Mouse (Mus musculus) MEL (cell line): ENCODE measurements at regions not wholly inside any gene's neighbourhood (a gene's known extent, or its start where the extent isn't known, plus 50 kb on each side); places are given as distances from the start of the nearest gene placed in this dataset.
A peak's percentile ranks its signal among the peaks of the same experiment; 100 is the strongest.

Experiments used
- DNase-seq: peaks from one replicate; pipeline ENCODE4 v3.0.0; 2011; ENCODE audit warnings: low read depth, low spot score
- H3K27ac ChIP-seq: 2 replicates; pipeline ENCODE4 v1.5.1; 2012; ENCODE audit warnings: low read depth, mild to moderate bottlenecking, control low read depth, low read length, moderate library complexity; ENCODE audit not compliant: control insufficient read depth
- H3K27me3 ChIP-seq, 2 experiments: fragments of 150-350 bp in 1 of 2; sonication (generic) in 1 of 2; 2 replicates each; pipeline ENCODE4 v1.6.1; 2012; ENCODE audit warnings: low read length in 2 of 2, mild to moderate bottlenecking in 2 of 2, improper control_type of control experiment in 1 of 2, moderate library complexity in 1 of 2; ENCODE audit not compliant: insufficient read depth in 2 of 2, control insufficient read depth in 1 of 2
- H3K36me3 ChIP-seq, 2 experiments: 2 replicates each; pipeline ENCODE4 v1.6.1; 2012 to 2014; ENCODE audit warnings: low read length in 2 of 2, improper control_type of control experiment in 1 of 2, inconsistent platforms in 1 of 2, mild to moderate bottlenecking in 1 of 2; ENCODE audit not compliant: insufficient read depth in 2 of 2, control insufficient read depth in 1 of 2
- H3K4me1 ChIP-seq, 2 experiments: fragments of 150-350 bp in 1 of 2; sonication (generic) in 1 of 2; 2 replicates each; pipeline ENCODE4 v1.6.1; 2012; ENCODE audit warnings: low read length in 2 of 2, improper control_type of control experiment in 1 of 2, mild to moderate bottlenecking in 1 of 2; ENCODE audit not compliant: insufficient read depth in 2 of 2, control insufficient read depth in 1 of 2
- H3K4me3 ChIP-seq, 2 experiments: fragments of 150-350 bp in 1 of 2; sonication (generic) in 1 of 2; 2 replicates each; pipeline ENCODE4 v1.5.1; 2012; ENCODE audit warnings: low read depth in 2 of 2, low read length in 2 of 2, mild to moderate bottlenecking in 2 of 2, moderate library complexity in 2 of 2, control low read depth in 1 of 2, improper control_type of control experiment in 1 of 2; ENCODE audit not compliant: control insufficient read depth in 1 of 2, insufficient read depth in 1 of 2
- H3K79me2 ChIP-seq: 2 replicates; pipeline ENCODE4 v1.6.1; 2012; ENCODE audit warnings: mild to moderate bottlenecking, low read length, moderate library complexity; ENCODE audit not compliant: control insufficient read depth, poor library complexity, insufficient read depth
- H3K9ac ChIP-seq: 2 replicates; pipeline ENCODE4 v1.6.1; 2012; ENCODE audit warnings: low read depth, mild to moderate bottlenecking, control low read depth, low read length, moderate library complexity; ENCODE audit not compliant: control insufficient read depth, poor library complexity, severe bottlenecking
- H3K9me3 ChIP-seq: fragments of 150-350 bp; sonication (generic); replicated peaks from 2 replicates; pipeline ENCODE4 v1.6.1; 2012; ENCODE audit warnings: mild to moderate bottlenecking, low read length, improper control_type of control experiment, moderate library complexity; ENCODE audit not compliant: insufficient read depth
- BHLHE40 ChIP-seq: IDR thresholded peaks from 2 replicates; pipeline ENCODE4 v1.6.1; 2012; ENCODE audit warnings: low read depth, mild to moderate bottlenecking, inconsistent platforms, low read length, improper control_type of control experiment, borderline replicate concordance
- CHD2 ChIP-seq: IDR thresholded peaks from 2 replicates; pipeline ENCODE4 v1.6.1; 2011; ENCODE audit warnings: low read length, improper control_type of control experiment
- EP300 ChIP-seq, 2 experiments: IDR thresholded peaks; 2 replicates each; pipeline ENCODE4 v1.6.1; 2011; ENCODE audit warnings: improper control_type of control experiment in 2 of 2, low read length in 2 of 2, low read depth in 1 of 2, mild to moderate bottlenecking in 1 of 2
- GATA1 ChIP-seq: IDR thresholded peaks from 2 replicates; pipeline ENCODE4 v1.6.1; 2011; ENCODE audit warnings: low read depth, low read length, improper control_type of control experiment
- HCFC1 ChIP-seq: IDR thresholded peaks from 2 replicates; pipeline ENCODE4 v1.6.1; 2012; ENCODE audit warnings: low read depth, mild to moderate bottlenecking, inconsistent platforms, low read length, improper control_type of control experiment, moderate library complexity
- KAT2A ChIP-seq: conservative IDR thresholded peaks from 2 replicates; pipeline ENCODE4 v1.6.1; 2012; ENCODE audit warnings: low read depth, low read length, improper control_type of control experiment, inconsistent platforms
- MAFK ChIP-seq: IDR thresholded peaks from 2 replicates; pipeline ENCODE4 v1.6.1; 2011; ENCODE audit warnings: low read depth, mild to moderate bottlenecking, low read length, improper control_type of control experiment, borderline replicate concordance
- MAX ChIP-seq: IDR thresholded peaks from 2 replicates; pipeline ENCODE4 v1.6.1; 2011; ENCODE audit warnings: low read length, improper control_type of control experiment
- MAZ ChIP-seq: IDR thresholded peaks from 2 replicates; pipeline ENCODE4 v1.6.1; 2012; ENCODE audit warnings: low read depth, mild to moderate bottlenecking, inconsistent platforms, low read length, improper control_type of control experiment
- MEF2A ChIP-seq: IDR thresholded peaks from 2 replicates; pipeline ENCODE4 v1.6.1; 2014; ENCODE audit warnings: low read depth, mild to moderate bottlenecking, inconsistent platforms, low read length, improper control_type of control experiment; ENCODE audit not compliant: poor library complexity, insufficient replicate concordance, severe bottlenecking; ENCODE audit errors: extremely low read depth
- MXI1 ChIP-seq: IDR thresholded peaks from 2 replicates; pipeline ENCODE4 v1.6.1; 2011; ENCODE audit warnings: mild to moderate bottlenecking, low read depth, low read length, improper control_type of control experiment
- MYB ChIP-seq: IDR thresholded peaks from 2 replicates; pipeline ENCODE4 v1.6.1; 2011; ENCODE audit warnings: mild to moderate bottlenecking, low read depth, low read length, improper control_type of control experiment
- MYC ChIP-seq: IDR thresholded peaks from 2 replicates; pipeline ENCODE4 v1.6.1; 2011; ENCODE audit warnings: low read depth, mild to moderate bottlenecking, low read length, improper control_type of control experiment, moderate library complexity
- NELFE ChIP-seq: IDR thresholded peaks from 2 replicates; pipeline ENCODE4 v1.6.1; 2011; ENCODE audit warnings: low read depth, low read length, improper control_type of control experiment
- NRF1 ChIP-seq: IDR thresholded peaks from 2 replicates; pipeline ENCODE4 v1.6.1; 2014; ENCODE audit warnings: low read depth, mild to moderate bottlenecking, inconsistent platforms, low read length, improper control_type of control experiment, moderate library complexity; ENCODE audit not compliant: poor library complexity, insufficient read depth, severe bottlenecking
- POLR2A ChIP-seq, 2 experiments: IDR thresholded peaks; 2 replicates each; pipeline ENCODE4 v1.6.1; 2011 to 2012; ENCODE audit warnings: low read length in 2 of 2, mild to moderate bottlenecking in 2 of 2, control low read depth in 1 of 2, improper control_type of control experiment in 1 of 2, low read depth in 1 of 2, moderate library complexity in 1 of 2; ENCODE audit not compliant: control insufficient read depth in 1 of 2, insufficient read depth in 1 of 2, poor library complexity in 1 of 2
- POLR2AphosphoS2 ChIP-seq: IDR thresholded peaks from 2 replicates; pipeline ENCODE4 v1.6.1; 2011; ENCODE audit warnings: low read length, improper control_type of control experiment
- POLR2AphosphoS5 ChIP-seq: IDR thresholded peaks from 2 replicates; pipeline ENCODE4 v1.6.1; 2012; ENCODE audit warnings: low read depth, borderline replicate concordance, mild to moderate bottlenecking, inconsistent platforms, low read length, moderate library complexity, mixed read lengths
- RAD21 ChIP-seq: IDR thresholded peaks from 2 replicates; pipeline ENCODE4 v1.6.1; 2011; ENCODE audit warnings: mild to moderate bottlenecking, low read depth, low read length, improper control_type of control experiment
- RCOR1 ChIP-seq: IDR thresholded peaks from 2 replicates; pipeline ENCODE4 v1.6.1; 2012; ENCODE audit warnings: low read depth, mild to moderate bottlenecking, inconsistent platforms, low read length, improper control_type of control experiment
- SIN3A ChIP-seq: IDR thresholded peaks from 2 replicates; pipeline ENCODE4 v1.6.1; 2012; ENCODE audit warnings: low read length, improper control_type of control experiment, inconsistent platforms
- SMC3 ChIP-seq: IDR thresholded peaks from 2 replicates; pipeline ENCODE4 v1.6.1; 2011; ENCODE audit warnings: low read depth, low read length, improper control_type of control experiment
- TBP ChIP-seq: IDR thresholded peaks from 2 replicates; pipeline ENCODE4 v1.8.0; 2011; ENCODE audit warnings: low read depth, low read length, improper control_type of control experiment
- TCF12 ChIP-seq: IDR thresholded peaks from 2 replicates; pipeline ENCODE4 v1.6.1; 2014; ENCODE audit warnings: low read depth, mild to moderate bottlenecking, inconsistent platforms, low read length, improper control_type of control experiment, moderate library complexity
- UBTF ChIP-seq: IDR thresholded peaks from 2 replicates; pipeline ENCODE4 v1.6.1; 2012; ENCODE audit warnings: low read depth, mild to moderate bottlenecking, inconsistent platforms, low read length, improper control_type of control experiment, moderate library complexity, borderline replicate concordance; ENCODE audit not compliant: insufficient read depth
- USF1 ChIP-seq: IDR thresholded peaks from 2 replicates; pipeline ENCODE4 v1.6.1; 2014; ENCODE audit warnings: low read depth, mild to moderate bottlenecking, inconsistent platforms, low read length, improper control_type of control experiment, moderate library complexity
- USF2 ChIP-seq, 2 experiments: IDR thresholded peaks; 2 replicates each; pipeline ENCODE4 v1.6.1; 2011 to 2012; ENCODE audit warnings: improper control_type of control experiment in 2 of 2, low read length in 2 of 2, borderline replicate concordance in 1 of 2, inconsistent platforms in 1 of 2, low read depth in 1 of 2, mild to moderate bottlenecking in 1 of 2; ENCODE audit not compliant: insufficient read depth in 1 of 2
- ZC3H11A ChIP-seq: IDR thresholded peaks from 2 replicates; pipeline ENCODE4 v1.6.1; 2012; ENCODE audit warnings: low read depth, mild to moderate bottlenecking, inconsistent platforms, low read length, improper control_type of control experiment
- ZMIZ1 ChIP-seq: IDR thresholded peaks from 2 replicates; pipeline ENCODE4 v1.6.1; 2012; ENCODE audit warnings: low read depth, mild to moderate bottlenecking, inconsistent platforms, low read length, improper control_type of control experiment, moderate library complexity
- ZNF384 ChIP-seq: IDR thresholded peaks from 2 replicates; pipeline ENCODE4 v1.6.1; 2012; ENCODE audit warnings: low read depth, mild to moderate bottlenecking, inconsistent platforms, low read length, improper control_type of control experiment

DNA sequence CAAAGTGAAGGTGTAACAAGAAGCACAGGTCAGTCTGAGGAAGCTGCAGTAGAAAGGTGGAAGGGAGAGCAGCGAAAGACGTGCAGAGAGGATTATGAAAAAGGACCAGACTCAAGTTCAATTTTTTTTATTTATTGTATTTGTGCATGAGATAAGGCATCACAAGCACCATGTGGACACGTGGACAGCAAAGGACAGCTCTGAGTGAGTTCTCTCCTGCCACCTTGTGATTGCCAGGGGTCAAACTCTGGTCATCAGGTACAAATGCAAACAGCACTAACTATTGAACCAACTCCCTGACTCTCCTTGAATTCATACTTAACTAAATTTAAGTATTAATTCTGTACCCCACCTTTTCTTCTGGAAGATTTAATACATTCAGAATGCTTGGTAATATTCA, 109.5 kb downstream of the Fscb start:
- H3K79me2 ChIP-seq, result no peaks in the 10 kb centered on the region
- H3K36me3 ChIP-seq, result peaks cover 0 to 9% of the 10 kb centered on the region in 2 experiments; a peak in 2 of 4 replicates
- no peak for DNase-seq
- H3K27ac ChIP-seq, result no peak overlapping the region
- no peak overlapping the region for H3K9ac ChIP-seq
- H3K9me3 ChIP-seq, result no peaks in the 10 kb centered on the region
- no peaks in the 10 kb centered on the region for H3K27me3 ChIP-seq
- H3K4me3 ChIP-seq, result no peak overlapping the region
- H3K4me1 ChIP-seq, result peaks cover 9 to 10% of the 10 kb centered on the region in 2 experiments
- TF ChIP-seq MAZ (no peak), EP300 (IDR thresholded peaks at IDR 0.05; ENCODE audit: low read depth in 1 of 2, low read length in 2 of 2) (no peak), GATA1 (no peak), SIN3A (no peak), CHD2 (no peak), MYB (no peak), SMC3 (no peak), BHLHE40 (no peak)
- TF ChIP-seq, all 39 proteins: peak for 0

DNA sequence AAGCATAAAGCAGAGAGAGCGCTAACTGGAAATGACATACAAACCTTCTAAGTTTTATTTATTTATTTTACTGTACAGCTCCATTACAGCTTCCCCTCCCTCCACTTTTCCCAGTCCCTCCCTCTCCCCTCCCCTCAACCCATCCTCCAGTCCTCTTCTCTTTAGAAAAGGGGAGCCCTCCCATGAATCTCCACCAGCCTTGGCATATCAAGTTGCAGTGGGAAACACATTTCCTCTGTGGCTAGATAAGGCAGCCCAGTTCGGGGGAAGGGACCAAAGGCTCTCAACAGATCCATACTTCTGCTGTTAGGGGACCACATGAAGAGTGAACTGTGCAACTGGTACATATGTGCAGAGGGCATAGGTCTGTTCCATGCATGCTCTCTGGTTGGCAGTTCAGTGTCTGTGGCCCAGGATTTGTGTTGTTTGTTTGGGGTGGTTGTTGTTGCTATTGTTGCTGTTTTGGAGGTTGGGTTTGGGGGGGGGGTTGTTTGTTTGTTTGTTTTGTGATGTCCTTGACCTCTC, 112.8 kb downstream of the Fscb start:
- H3K79me2 ChIP-seq, result no peaks in the 10 kb centered on the region
- DNase-seq, result peak; percentile 62
- H3K4me1 ChIP-seq, result peaks cover 9 to 13% of the 10 kb centered on the region in 2 experiments
- H3K9ac ChIP-seq, result no peak overlapping the region
- peaks cover 0 to 9% of the 10 kb centered on the region in 2 experiments; a peak in 2 of 4 replicates for H3K36me3 ChIP-seq
- no peak overlapping the region for H3K4me3 ChIP-seq
- H3K27me3 ChIP-seq, result no peaks in the 10 kb centered on the region
- H3K9me3 ChIP-seq, result no peaks in the 10 kb centered on the region
- H3K27ac ChIP-seq, result no peak overlapping the region
- TF ChIP-seq NRF1 (no peak), MYC (no peak), SMC3 (no peak), SIN3A (no peak), ZMIZ1 (no peak), MYB (no peak), RCOR1 (peak; percentile 85), UBTF (no peak), MAX (no peak), BHLHE40 (no peak), POLR2A (IDR thresholded peaks at IDR 0.05; ENCODE audit: control insufficient read depth in 1 of 2, insufficient read depth in 1 of 2, low read depth in 1 of 2, low read length in 2 of 2, poor library complexity in 1 of 2) (no peak), NELFE (no peak), TCF12 (peak; percentile 76), POLR2AphosphoS5 (no peak), GATA1 (peak; percentile 76), MAZ (no peak), MXI1 (no peak), ZC3H11A (no peak), USF2 (IDR thresholded peaks at IDR 0.05; ENCODE audit: borderline replicate concordance in 1 of 2, insufficient read depth in 1 of 2, low read depth in 1 of 2, low read length in 2 of 2) (no peak), KAT2A (no peak), MEF2A (no peak), ZNF384 (no peak), RAD21 (no peak), EP300 (IDR thresholded peaks at IDR 0.05; ENCODE audit: low read depth in 1 of 2, low read length in 2 of 2) (peak; percentile 75 to 83), POLR2AphosphoS2 (no peak), MAFK (peak; percentile 37; the same call in 1 of the 2 replicates), HCFC1 (no peak), TBP (no peak), USF1 (no peak)
